Mouse (Mus musculus) bone marrow macrophage, adult 2 months (primary cell): ENCODE measurements around the gene Med13l.

Experiments
- CTCF ChIP-seq: IDR thresholded peaks from 2 replicates; pipeline ENCODE4 v1.5.1; 2012; ENCODE audit warnings: low read depth, mild to moderate bottlenecking, low read length, moderate library complexity
- POLR2A ChIP-seq: IDR thresholded peaks from 2 replicates; pipeline ENCODE4 v1.6.1; 2012; ENCODE audit warnings: mild to moderate bottlenecking, low read depth, low read length, borderline replicate concordance

GRCm38 (mm10) chr5:118598601-118599000, 38.1 kb downstream of the Med13l start:
- TF ChIP-seq POLR2A, result no peak
- no peak for TF ChIP-seq CTCF
